Mouse (Mus musculus) gastrocnemius, postnatal 4 days (tissue): Measurements from ENCODE around the gene Nup88. TPM values are rescaled to one million over a fixed set of nuclear protein-coding genes. Genes with fewer than 3 reads are reported as not detected.

ENCODE experiments used
- total RNA-seq, 2 experiments: library from RNA; stranded (reverse); gene quantifications; 2 replicates each; pipeline ENCODE4 v1.2.3; 2021

Nup88 gene
- total RNA-seq, 2 experiments from 2014 or later: 65.5 to 79.2 TPM

Other genes with a start within 250 kb of the Nup88 start
- 10 to 100 TPM; 11.8 to 13.6 TPM for gene Zfp3, start 205.8 kb downstream of the Nup88 start, total RNA-seq
- not detected for gene Scimp, start 157.4 kb downstream of the Nup88 start, total RNA-seq
- 10 to 100 TPM; 39.4 to 40.7 TPM for gene Rabep1, start 125.2 kb downstream of the Nup88 start, total RNA-seq
- 10 to 100 TPM; 18.1 to 19.0 TPM for gene Rpain, start 240 bp upstream of the Nup88 start, total RNA-seq
- 100 to 1,000 TPM; 163 to 164 TPM for gene C1qbp, start 13.1 kb upstream of the Nup88 start, total RNA-seq
- 10 to 100 TPM; 13.9 to 19.5 TPM for gene Dhx33, start 34.5 kb upstream of the Nup88 start, total RNA-seq
- 10 to 100 TPM in 1 of 2 experiments, 1 to 10 TPM in 1; 9.7 to 13.0 TPM for gene Mis12, start 49.6 kb upstream of the Nup88 start, total RNA-seq
- gene Derl2, start 49.9 kb upstream of the Nup88 start, total RNA-seq: 10 to 100 TPM; 20.2 to 20.7 TPM
- 10 to 100 TPM; 19.5 to 21.8 TPM for gene 6330403K07Rik, start 63.5 kb upstream of the Nup88 start, total RNA-seq
- gene Nlrp1a, start 174.7 kb upstream of the Nup88 start, total RNA-seq: under 1 TPM; 0.36 to 0.59 TPM